Mouse (Mus musculus) ES-E14 (cell line): ENCODE data around the gene Nanos3.

Experiments used
- CHD2 ChIP-seq: IDR thresholded peaks from 2 replicates; pipeline ENCODE4 v1.6.1; 2014; ENCODE audit warnings: mild to moderate bottlenecking, low read depth, low read length, inconsistent platforms
- ZC3H11A ChIP-seq: IDR thresholded peaks from 2 replicates; pipeline ENCODE4 v1.6.1; 2012; ENCODE audit warnings: low read depth, mild to moderate bottlenecking, inconsistent platforms, low read length, borderline replicate concordance
- ZNF384 ChIP-seq: IDR thresholded peaks from 2 replicates; pipeline ENCODE4 v1.6.1; 2012; ENCODE audit warnings: low read depth, low read length, inconsistent platforms

DNA sequence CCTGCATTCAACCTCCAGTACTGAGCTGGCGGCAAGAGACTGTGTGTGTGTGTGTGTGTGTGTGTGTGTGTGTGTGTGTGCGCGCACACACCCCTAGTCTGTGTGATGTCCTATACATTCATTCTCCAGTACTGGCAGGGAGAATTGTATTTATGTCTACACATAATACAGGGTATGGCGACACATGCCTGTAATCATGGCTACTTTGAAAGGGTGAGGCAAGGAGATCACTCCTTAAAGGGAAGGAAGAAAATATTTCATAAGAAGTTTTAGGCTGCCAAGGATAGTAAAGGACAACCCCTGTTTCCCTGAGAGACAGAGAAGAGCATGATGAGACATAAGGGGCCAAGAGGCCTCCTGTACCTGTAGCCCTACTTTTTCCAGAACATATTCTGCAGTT is 27.4 kb downstream of the Nanos3 start:
- TF ChIP-seq ZNF384 = no peak
- no peak for TF ChIP-seq CHD2
- TF ChIP-seq ZC3H11A = no peak
